Mouse (Mus musculus) CH12.LX (cell line): ENCODE measurements around the gene Lrrc10.

Experiments used
- CHD2 ChIP-seq: IDR thresholded peaks from 2 replicates; pipeline ENCODE4 v1.6.1; 2011; ENCODE audit warnings: low read length, improper control_type of control experiment
- EP300 ChIP-seq: IDR thresholded peaks from 2 replicates; pipeline ENCODE4 v1.6.1; 2011; ENCODE audit warnings: low read length, improper control_type of control experiment
- MAX ChIP-seq: IDR thresholded peaks from 2 replicates; pipeline ENCODE4 v1.6.1; 2011; ENCODE audit warnings: low read length, improper control_type of control experiment
- POLR2A ChIP-seq: IDR thresholded peaks from 2 replicates; pipeline ENCODE4 v1.6.1; 2011; ENCODE audit warnings: low read depth, mild to moderate bottlenecking, improper control_type of control experiment, low read length
- USF2 ChIP-seq: conservative IDR thresholded peaks from 2 replicates; pipeline ENCODE4 v1.6.1; 2011; ENCODE audit warnings: low read depth, low read length, improper control_type of control experiment

DNA sequence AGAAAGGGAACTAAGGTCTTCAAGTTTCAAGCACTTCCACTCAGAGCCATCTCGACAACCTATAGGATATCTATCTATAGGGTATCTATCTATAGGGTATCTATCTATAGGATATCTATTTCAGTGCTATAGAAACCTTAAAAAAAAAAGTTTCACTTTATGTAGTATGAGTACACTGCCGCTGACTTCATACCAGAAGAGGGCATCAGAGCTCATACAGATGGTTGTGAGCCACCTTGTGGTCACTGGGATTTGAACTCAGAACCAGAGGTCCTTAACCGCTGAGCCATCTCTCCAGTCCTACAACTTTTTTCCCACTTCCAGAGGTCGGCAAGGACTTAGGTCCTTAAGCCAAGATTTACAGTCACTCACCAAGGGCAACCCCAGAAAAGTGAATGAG lies 10.5 kb downstream of the Lrrc10 start:
- TF ChIP-seq USF2: no peak
- no peak for TF ChIP-seq POLR2A
- no peak for TF ChIP-seq EP300
- no peak for TF ChIP-seq CHD2
- TF ChIP-seq MAX: no peak
